Mouse (Mus musculus) granulocyte monocyte progenitor cell, adult 5-6 weeks (primary cell): ENCODE results near the gene Slc7a9. TPM values are rescaled to one million over a fixed set of nuclear protein-coding genes. Genes with fewer than 3 reads are reported as not detected.

Experiments
- ATAC-seq: replicated peaks from 2 replicates; pipeline ENCODE4 v1.8.0; 2016; ENCODE audit warnings: mild to moderate bottlenecking, moderate TSS enrichment, inconsistent platforms; ENCODE audit not compliant: poor library complexity, severe bottlenecking
- total RNA-seq, 2 experiments: library from RNA; stranded (forward) in 1 of 2; stranded (reverse) in 1 of 2; fragments of 200-712, 200-1000 nt in 1 of 2; fragments of >200 nt in 1 of 2; fragmentation: Nextera tagmentation in 1 of 2; gene quantifications; 2 replicates each; pipeline ENCODE4 v1.2.3; 2014 to 2017

Slc7a9 gene
- total RNA-seq (2014; fragmentation: Nextera tagmentation) (not detected in 2 replicates), total RNA-seq (2017) (not detected in 2 replicates)

DNA sequence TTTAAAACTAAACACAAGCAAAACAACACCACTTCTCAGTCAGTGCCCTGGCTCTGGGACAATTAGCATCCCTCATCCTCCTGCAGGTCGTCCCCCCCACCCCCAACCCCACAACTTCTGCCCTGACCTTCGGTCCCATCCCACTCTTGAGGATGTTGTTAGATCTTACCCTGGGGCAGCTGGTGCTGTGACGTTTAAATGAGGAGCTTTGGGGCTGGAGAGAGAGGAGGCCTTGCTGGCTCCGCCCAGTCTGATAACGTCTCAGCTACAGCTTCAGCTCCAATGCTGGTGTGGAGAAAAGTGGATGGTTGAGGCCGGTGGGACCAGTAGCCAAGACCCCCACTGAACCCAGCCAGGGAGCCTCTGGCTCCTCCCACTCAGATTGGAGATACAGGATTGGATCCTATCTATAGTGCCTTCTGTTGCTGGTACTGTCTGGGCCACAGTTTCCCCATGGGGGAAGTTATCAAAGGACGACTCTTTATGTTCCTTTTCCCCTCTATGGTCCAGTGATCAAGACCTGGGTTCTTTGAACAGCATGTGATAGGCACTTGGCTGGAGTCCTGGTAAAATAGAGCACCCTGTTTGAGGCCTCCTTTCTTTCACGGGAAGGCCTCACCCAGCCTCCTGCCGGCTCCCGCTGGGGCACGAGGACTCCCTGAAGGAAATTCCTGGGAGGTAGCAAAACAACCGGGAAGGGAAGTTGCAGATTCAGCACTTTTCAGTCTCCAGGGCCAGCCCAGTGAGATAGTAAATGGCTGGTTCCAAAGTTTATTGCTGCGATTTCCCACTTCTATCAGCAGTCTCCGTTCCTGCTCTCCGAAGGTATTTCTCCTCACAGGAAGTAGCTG, at the start of gene Slc7a9:
Gene Slc7a9, plus strand, starts transcription at position 801 of the 851 bp plus-strand sequence.
- no peak; the same call in 1 of the 2 replicates for ATAC-seq

DNA sequence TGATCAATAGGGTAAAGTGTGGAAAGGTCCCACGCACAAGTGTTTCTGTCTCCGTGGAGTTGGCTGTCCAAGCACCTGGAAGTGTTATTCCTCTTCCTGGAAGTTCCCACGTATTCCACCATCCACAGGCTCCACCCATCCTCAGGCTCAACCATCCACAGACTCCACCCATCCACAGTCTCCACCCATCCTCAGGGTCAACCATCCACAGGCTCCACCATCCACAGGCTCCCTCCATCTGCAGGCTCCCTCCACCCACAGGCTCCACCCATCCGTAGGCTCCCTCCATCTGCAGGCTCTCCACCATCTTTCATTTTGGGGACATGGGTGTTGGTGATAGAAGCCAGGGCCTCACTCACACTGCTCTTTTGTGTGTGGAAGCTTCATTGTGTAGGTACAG, 47.4 kb upstream of the Slc7a9 start:
- no peak for ATAC-seq

- no peak for ATAC-seq
Observed at GRCm38 (mm10) chr7:35415226-35415625, 33.4 kb upstream of the Slc7a9 start.

DNA sequence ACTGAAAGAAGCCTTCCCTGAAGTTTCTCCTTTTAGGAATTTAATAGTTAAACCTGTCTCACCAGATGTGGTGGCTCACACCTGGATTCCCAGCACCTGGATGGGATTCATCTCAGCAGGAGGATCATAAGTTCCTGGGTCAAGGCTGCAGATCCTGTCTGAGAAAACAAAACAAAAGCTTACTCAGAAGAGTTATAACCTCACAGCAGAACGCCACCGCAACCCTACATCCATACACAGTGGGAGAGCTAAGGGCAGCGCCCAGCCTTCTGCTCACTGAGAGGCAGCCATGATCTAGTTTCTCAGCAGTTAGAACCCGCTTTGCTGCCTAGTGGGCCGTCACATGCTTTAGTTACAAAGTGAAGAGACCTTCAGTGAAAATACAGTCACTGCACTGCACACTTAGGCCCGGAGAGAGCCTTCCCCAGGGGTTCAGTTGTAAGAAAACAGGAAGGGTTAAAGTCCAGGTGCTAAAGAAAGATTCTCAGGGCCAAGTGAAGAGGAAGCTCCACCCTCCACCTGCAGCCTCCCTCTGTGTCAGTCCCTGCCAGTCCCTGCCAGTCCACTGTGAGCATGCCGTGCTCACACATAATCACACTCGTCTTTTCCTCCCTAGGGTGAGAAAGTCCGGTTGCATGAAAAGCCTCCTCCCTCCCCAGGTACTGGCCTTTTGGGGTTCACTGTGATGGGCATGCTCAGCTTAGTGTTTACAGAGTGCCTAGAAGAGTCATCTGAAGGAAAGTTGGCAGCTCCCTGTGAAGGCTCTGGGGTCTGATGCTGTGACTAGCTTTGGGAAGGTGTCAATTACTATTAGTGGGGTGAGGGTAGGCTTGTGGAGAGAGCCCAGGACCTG, 32.6 kb upstream of the Slc7a9 start:
- ATAC-seq: no peak

- ATAC-seq: no peak
Observed at GRCm38 (mm10) chr7:35416654-35416948, 32.0 kb upstream of the Slc7a9 start.

GRCm38 (mm10) chr7:35423071-35423470, 25.5 kb upstream of the Slc7a9 start:
- ATAC-seq: peak; percentile 84

DNA sequence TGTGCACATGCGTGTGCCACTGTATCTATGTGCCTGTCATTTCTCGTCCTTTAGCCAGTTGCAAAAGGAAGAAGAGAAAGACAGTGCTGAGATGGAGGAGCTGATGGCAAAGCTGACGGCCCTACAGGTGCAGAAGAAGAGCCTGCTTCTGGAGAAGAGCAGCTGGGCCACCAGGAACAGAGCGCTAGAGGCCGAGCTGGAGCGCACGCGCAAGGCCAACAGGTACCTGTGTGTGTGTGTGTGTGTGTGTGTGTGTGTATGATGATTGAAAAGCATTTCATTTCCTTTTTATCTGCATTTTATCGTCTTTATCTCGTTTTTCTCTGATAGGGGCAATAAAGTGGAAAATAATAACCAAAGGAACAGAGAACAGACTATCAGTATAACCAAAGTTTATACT, 20.4 kb upstream of the Slc7a9 start:
- ATAC-seq: no peak

DNA sequence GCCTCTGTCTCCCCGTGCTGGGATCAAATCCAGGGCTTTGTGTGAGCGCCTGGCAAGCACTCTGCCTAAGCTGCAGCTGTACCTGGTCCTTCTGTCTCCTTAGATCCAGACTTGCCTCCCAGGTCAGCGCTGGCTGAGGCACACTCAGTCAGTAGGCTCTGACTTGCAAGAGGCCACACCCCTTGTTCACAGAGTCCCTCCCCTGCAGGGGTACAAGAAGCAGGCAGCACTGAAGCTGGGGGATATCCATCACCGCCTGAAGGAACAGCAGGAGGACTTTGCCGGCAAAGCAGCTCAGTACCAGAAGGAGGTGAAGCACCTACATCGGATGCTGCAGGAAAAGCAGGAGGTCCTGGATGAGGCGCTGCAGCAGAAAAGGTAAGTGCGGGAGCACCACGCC, 13.3 kb upstream of the Slc7a9 start:
- no peak for ATAC-seq

DNA sequence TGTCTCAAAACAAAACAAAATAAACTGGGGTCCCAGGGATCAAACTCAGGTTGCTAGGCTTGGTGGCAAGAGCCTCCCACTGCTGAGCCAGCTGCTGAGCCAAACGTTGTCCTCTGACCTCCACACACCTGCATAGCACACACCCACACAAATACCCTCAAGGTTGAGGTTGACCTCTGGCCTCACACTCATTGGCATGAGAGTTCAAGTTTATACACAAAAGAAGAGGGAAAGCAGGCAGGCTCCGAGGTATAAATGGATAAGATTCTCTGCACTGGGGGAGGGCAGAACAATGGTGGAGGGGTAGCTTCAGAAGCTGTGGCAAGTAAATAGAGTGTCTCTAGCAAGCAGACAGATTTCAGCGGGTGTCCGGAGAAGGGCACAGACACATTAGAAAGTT, 1.1 kb upstream of the Slc7a9 start:
- no peak for ATAC-seq

- no peak for ATAC-seq
Observed at GRCm38 (mm10) chr7:35448867-35449266, 271 bp downstream of the Slc7a9 start.

DNA sequence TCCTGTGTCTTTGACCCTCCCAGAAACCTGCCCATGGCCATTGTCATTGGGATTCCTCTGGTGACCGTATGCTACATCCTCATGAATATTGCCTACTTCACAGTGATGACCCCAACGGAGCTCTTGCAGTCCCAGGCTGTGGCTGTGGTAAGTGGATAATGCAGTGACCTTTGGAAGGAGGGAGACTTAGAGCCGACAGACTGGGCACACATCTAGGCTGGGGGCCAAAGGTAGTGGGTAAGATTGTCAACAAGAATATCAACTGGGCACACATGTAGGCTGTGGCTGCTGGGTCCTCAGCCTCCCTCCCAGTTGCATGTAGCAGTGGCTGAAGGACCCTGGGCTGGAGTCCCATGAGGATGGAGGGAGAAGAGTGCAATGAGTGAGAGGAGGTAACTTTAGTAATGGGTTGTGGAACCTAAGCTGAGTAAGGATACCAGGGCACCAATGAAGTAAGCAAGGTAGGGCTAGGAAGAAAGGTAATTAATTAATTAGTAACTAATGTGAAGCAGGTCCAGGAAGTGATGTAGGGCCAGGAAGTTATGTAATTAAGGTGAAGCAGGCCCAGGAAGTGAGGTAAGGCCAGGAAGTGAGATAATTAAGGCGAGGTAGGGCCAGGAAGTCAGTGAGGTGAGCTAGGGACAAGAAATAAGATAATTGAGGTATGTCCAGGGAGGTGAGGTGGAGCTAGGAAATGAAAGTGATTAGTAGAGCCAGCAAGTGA, 7.7 kb downstream of the Slc7a9 start:
- no peak for ATAC-seq

DNA sequence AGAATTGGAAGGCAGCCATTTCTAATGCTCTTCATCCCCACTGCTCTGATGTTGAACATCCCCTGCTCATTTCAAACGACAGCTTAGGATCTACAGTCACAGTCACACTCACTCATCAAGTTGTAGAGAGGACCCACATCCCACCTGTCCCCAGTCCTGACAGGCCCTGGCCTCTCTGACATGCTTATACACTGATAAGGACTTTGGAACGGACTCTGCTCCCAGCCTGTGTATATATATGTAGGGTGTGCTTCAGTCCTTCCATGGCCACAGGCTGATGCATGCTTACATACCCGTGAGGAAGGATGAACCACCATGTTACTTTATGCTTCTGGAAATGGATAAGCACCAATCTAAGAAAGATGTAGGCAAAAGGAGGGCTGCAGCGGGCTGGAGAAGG, 12.4 kb downstream of the Slc7a9 start:
- ATAC-seq: no peak

- ATAC-seq: no peak
Observed at GRCm38 (mm10) chr7:35465027-35465426, 16.4 kb downstream of the Slc7a9 start.

- no peak for ATAC-seq
Observed at GRCm38 (mm10) chr7:35467856-35468255, 19.3 kb downstream of the Slc7a9 start.

GRCm38 (mm10) chr7:35470794-35471193, 22.2 kb downstream of the Slc7a9 start:
- no peak for ATAC-seq

DNA sequence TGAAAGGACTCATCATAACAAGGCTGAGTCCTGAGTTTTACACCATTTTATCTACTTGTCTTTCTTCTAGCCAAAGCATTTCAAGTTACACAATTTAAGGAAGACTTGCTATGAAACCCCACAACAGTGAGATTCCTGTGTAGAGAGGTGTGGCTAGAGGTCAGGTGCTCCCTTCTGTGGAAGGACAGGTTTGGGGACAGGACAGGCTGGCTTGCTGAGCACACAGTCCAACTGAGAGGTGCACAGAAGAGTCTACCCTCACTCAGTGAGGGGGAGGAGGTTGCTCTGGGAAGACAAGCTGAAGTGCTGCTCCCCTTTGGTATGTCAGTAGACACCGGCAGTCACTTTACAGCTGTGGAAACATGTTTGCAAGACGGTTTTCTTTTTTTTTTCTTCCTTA, 27.9 kb downstream of the Slc7a9 start:
- ATAC-seq: no peak

GRCm38 (mm10) chr7:35485126-35485525, 36.5 kb downstream of the Slc7a9 start:
- ATAC-seq: no peak

DNA sequence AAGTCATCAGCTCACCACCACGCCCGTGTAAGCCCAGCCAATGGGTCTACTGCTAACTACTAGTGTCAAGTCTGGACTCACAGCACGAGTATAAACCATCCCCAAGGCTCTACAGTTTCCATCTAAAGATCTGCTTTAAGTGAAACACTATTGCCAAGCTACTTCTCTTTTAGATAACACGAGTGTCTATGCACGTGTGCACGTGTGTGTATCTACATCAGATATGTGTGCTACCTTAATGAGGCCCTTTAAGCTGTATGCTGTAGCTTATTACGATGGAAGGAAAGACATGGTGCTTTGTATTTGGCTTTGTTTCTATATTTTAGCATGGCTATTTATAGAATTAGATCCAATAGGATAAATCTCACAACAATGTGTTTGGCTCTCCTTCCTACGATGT, 38.0 kb downstream of the Slc7a9 start:
- no peak for ATAC-seq

DNA sequence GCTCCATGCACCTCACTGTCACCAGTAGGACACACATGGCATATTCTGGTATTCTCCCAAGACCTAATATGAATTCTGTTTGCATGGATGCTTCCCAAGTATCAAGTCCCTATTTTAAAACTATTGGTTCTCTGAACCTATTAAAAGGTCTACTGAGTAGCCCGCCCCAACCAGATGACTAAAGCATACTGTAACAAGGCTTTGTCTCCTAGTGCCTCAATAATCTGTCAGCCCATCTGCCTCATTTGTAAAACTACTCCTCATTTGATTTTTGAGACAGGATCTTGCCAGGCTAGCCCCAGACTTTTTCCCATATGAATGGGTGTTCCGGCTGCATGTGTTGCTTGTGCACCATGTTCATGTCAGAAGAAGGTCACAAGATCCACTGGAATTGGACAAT, 41.6 kb downstream of the Slc7a9 start:
- no peak for ATAC-seq

- no peak for ATAC-seq
Observed at GRCm38 (mm10) chr7:35491005-35491404, 42.4 kb downstream of the Slc7a9 start.

GRCm38 (mm10) chr7:35497516-35497915, 48.9 kb downstream of the Slc7a9 start:
- ATAC-seq: no peak
